Mouse (Mus musculus) cerebellum, adult 2 months (tissue): ENCODE measurements around the gene Klhl23.

Experiments used
- CTCF ChIP-seq: fragments of 200-500 bp; IDR thresholded peaks from 2 replicates; pipeline ENCODE4 v1.5.1; 2011; ENCODE audit warnings: low read depth, mild to moderate bottlenecking, control low read depth, low read length, moderate library complexity, borderline replicate concordance; ENCODE audit not compliant: insufficient read depth
- POLR2A ChIP-seq: fragments of 200-500 bp; IDR thresholded peaks from 2 replicates; pipeline ENCODE4 v1.6.1; 2011; ENCODE audit warnings: low read length, control low read depth, borderline replicate concordance; ENCODE audit not compliant: insufficient read depth

DNA sequence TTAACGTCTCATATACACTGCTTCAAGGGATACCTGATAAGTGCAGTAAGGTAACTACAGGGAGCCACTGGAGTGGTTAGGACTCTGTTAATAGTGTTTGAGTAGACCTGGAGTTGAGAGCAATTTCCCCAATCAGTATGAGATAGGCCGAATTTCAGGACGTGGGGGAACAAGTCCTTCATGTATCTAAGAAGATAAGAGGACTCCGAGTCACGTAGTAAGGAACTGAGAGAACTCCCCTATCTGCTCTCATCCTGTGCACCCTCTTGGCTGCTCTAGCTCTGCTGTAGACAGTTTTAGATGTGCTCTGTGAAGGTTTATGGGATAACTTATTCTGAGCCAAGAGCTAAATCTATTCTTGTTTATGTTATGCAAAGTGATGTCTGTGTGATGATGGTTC lies 5.2 kb upstream of the Klhl23 start:
- no peak for TF ChIP-seq CTCF
- TF ChIP-seq POLR2A: no peak
